Mouse (Mus musculus): ENCODE measurements around the gene Mfsd14a.

GRCm38 (mm10) chr3:116705637-116706204 lies 43.2 kb upstream of the Mfsd14a start:
- TF ChIP-seq MAFK (IDR thresholded peaks at IDR 0.05; ENCODE audit: insufficient read depth, low read depth, low read length) (no peak), ZC3H11A (IDR thresholded peaks at IDR 0.05; ENCODE audit: borderline replicate concordance, low read depth, low read length) (no peak), CHD2 (IDR thresholded peaks at IDR 0.05; ENCODE audit: low read depth, low read length) (no peak), HCFC1 (IDR thresholded peaks at IDR 0.05; ENCODE audit: borderline replicate concordance, insufficient read depth, low read length) (no peak), ZNF384 (IDR thresholded peaks at IDR 0.05; ENCODE audit: low read depth, low read length) (no peak)
